Mouse (Mus musculus): ENCODE results near the gene Kbtbd6.

DNA sequence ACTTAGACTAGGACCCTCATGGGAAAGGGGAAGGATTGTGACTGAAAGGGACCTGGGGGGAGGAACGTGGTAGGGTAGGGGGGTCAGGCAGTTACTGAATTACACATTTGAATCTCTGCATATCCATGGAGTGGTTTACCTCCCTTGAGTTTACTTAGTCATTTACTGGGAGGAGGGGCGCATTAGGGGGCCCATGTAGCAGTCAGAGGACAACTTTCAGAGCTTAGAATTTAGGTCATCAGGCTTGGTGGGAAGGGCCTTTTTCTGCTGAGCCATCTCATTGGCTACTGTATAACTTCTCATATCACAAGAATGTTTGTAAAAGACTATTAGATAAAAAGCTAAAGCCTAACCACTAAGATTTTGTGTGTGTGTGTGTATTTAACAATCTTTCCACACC is 41.0 kb upstream of the Kbtbd6 start:
- TF ChIP-seq CTCF (IDR thresholded peaks at IDR 0.05; ENCODE audit: control insufficient read depth, insufficient read depth, insufficient read length) (no peak), MAX (IDR thresholded peaks at IDR 0.05) (no peak)
